20 mouse cellular contexts compared by ENCODE assay signal in the genomic region with DNA sequence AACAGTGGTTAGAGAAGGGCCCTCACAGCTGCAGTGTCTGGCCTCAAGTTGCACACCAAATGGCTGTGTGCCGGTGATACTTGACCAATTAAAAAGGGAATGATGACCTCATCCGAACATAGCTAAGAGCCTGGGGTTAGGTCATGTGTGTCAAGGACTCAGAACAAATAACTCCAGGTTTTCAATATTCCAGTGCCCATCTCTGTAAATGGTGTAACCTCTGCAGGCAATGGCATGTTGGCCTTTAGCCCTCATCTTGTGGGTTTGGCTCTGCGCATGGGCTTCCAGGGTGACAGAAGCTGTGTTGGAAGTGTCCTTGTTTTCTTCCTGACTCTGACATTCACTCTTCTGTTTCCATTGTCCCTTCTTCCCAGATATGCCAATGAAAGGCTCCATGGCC.
"Had no signal": no experiment of that assay in that cellular context is flagged by ENCODE, and none has a peak within 500 bp of the region (broad histone marks: within the 10 kb centered on the region; RNA-seq: fewer than 3 reads in every experiment).

No protein-coding gene starts in this region.

- H3K9ac ChIP-seq: limb, embryonic 12.5 days; limb, embryonic 15.5 days; liver, embryonic 14.5 days; liver, postnatal 0 days; lung, embryonic 14.5 days; midbrain, embryonic 12.5 days; midbrain, embryonic 15.5 days; neural tube, embryonic 12.5 days; neural tube, embryonic 15.5 days had no signal

- DNase-seq: kidney, postnatal 14 days; kidney, postnatal 4 days; left cerebral cortex, postnatal 4 days; liver, postnatal 0 days; lung, embryonic 14.5 days; right cerebral cortex, postnatal 4 days; thymus, adult 2 months; thymus, postnatal 14 days; thymus, postnatal 4 days had no signal

- H3K4me3 ChIP-seq: limb, embryonic 12.5 days; limb, embryonic 15.5 days; midbrain, embryonic 12.5 days; midbrain, embryonic 15.5 days; neural tube, embryonic 12.5 days; neural tube, embryonic 15.5 days had no signal

- H3K36me3 ChIP-seq: limb, embryonic 12.5 days; limb, embryonic 15.5 days; midbrain, embryonic 12.5 days; midbrain, embryonic 15.5 days; neural tube, embryonic 12.5 days; neural tube, embryonic 15.5 days had no signal

- ATAC-seq: liver, postnatal 0 days; lung, postnatal 0 days; midbrain, embryonic 15.5 days had no signal

- H3K27ac ChIP-seq: limb, embryonic 12.5 days; limb, embryonic 15.5 days; liver, embryonic 14.5 days; macrophage; midbrain, embryonic 12.5 days; midbrain, embryonic 15.5 days; neural tube, embryonic 12.5 days; neural tube, embryonic 15.5 days; stomach, postnatal 0 days had no signal

- H3K4me1 ChIP-seq: limb, embryonic 12.5 days; limb, embryonic 15.5 days; neural tube, embryonic 12.5 days had no signal

- H3K4me2 ChIP-seq: limb, embryonic 12.5 days; limb, embryonic 15.5 days; liver, embryonic 11.5 days; lung, embryonic 14.5 days; midbrain, embryonic 12.5 days; midbrain, embryonic 15.5 days; neural tube, embryonic 12.5 days; neural tube, embryonic 15.5 days had no signal

- H3K27me3 ChIP-seq: limb, embryonic 12.5 days; limb, embryonic 15.5 days; midbrain, embryonic 12.5 days; midbrain, embryonic 15.5 days; neural tube, embryonic 12.5 days; neural tube, embryonic 15.5 days had no signal

- H3K9me3 ChIP-seq: limb, embryonic 12.5 days; limb, embryonic 15.5 days; midbrain, embryonic 12.5 days; midbrain, embryonic 15.5 days; neural tube, embryonic 12.5 days; neural tube, embryonic 15.5 days had no signal
